ENCODE assay signal across 28 mouse cellular contexts in genomic region chr2:155442916-155443315, GRCm38 (mm10).
"Had no signal": no experiment of that assay in that cellular context is flagged by ENCODE, and none has a peak within 500 bp of the region (broad histone marks: within the 10 kb centered on the region; RNA-seq: fewer than 3 reads in every experiment).

No protein-coding gene starts in this region.

- H3K9me3 ChIP-seq: heart, embryonic 13.5 days; heart, embryonic 15.5 days; hindbrain, embryonic 10.5 days; hindbrain, embryonic 12.5 days; intestine, embryonic 15.5 days; kidney, embryonic 15.5 days; limb, embryonic 13.5 days; limb, embryonic 15.5 days had no signal

- H3K4me2 ChIP-seq: heart, embryonic 11.5 days; heart, embryonic 13.5 days; heart, embryonic 15.5 days; hindbrain, embryonic 12.5 days; hindbrain, embryonic 14.5 days; intestine, embryonic 15.5 days; kidney, embryonic 15.5 days; limb, embryonic 13.5 days; limb, embryonic 15.5 days; liver, embryonic 11.5 days had no signal

- H3K9ac ChIP-seq: heart, embryonic 13.5 days; heart, embryonic 15.5 days; hindbrain, embryonic 12.5 days; hindbrain, embryonic 14.5 days; intestine, embryonic 15.5 days; kidney, embryonic 15.5 days; limb, embryonic 13.5 days; limb, embryonic 15.5 days; liver, embryonic 14.5 days had no signal

- H3K36me3 ChIP-seq: heart, embryonic 15.5 days; hindbrain, embryonic 12.5 days; intestine, embryonic 15.5 days; limb, embryonic 15.5 days had no signal

- DNase-seq: gastrocnemius, postnatal 10 days; gastrocnemius, postnatal 36 days; heart, adult 11 months; heart, adult 2 months; heart, postnatal 4 days; kidney, adult 18-20 months; kidney, adult 9 months; kidney, postnatal 14 days; kidney, postnatal 4 days; layer of hippocampus, adult 9-11 months; layer of hippocampus, postnatal 36 days; left cerebral cortex, postnatal 4 days had no signal

- ATAC-seq: hindbrain, embryonic 16.5 days; inflammation-experienced regulatory T-cells, adult 6 months; intestine, embryonic 15.5 days; intestine, postnatal 0 days had no signal

- H3K27me3 ChIP-seq: heart, embryonic 13.5 days; heart, embryonic 15.5 days; hindbrain, embryonic 12.5 days; intestine, embryonic 15.5 days; kidney, embryonic 15.5 days; limb, embryonic 13.5 days; limb, embryonic 15.5 days had no signal

- H3K27ac ChIP-seq: heart, adult 2 months; heart, embryonic 13.5 days; heart, embryonic 15.5 days; hindbrain, embryonic 10.5 days; hindbrain, embryonic 12.5 days; hindbrain, embryonic 14.5 days; intestine, embryonic 15.5 days; kidney, embryonic 15.5 days; kidney, postnatal 0 days; limb, embryonic 13.5 days; limb, embryonic 15.5 days; liver, embryonic 14.5 days had no signal

- H3K4me3 ChIP-seq: heart, adult 2 months; heart, embryonic 13.5 days; heart, embryonic 15.5 days; hindbrain, embryonic 10.5 days; hindbrain, embryonic 12.5 days; intestine, embryonic 15.5 days; kidney, embryonic 15.5 days; limb, embryonic 13.5 days; limb, embryonic 15.5 days had no signal

- H3K4me1 ChIP-seq: hindbrain, embryonic 10.5 days; intestine, embryonic 15.5 days had no signal
